Mouse (Mus musculus): Measurements from ENCODE around the gene Car8. TPM values are rescaled to one million over a fixed set of nuclear protein-coding genes. Genes with fewer than 3 reads are reported as not detected.

Gene Car8
- total and polyA plus RNA-seq, 3 experiments = 0.31 TPM; not detected in 1

DNA sequence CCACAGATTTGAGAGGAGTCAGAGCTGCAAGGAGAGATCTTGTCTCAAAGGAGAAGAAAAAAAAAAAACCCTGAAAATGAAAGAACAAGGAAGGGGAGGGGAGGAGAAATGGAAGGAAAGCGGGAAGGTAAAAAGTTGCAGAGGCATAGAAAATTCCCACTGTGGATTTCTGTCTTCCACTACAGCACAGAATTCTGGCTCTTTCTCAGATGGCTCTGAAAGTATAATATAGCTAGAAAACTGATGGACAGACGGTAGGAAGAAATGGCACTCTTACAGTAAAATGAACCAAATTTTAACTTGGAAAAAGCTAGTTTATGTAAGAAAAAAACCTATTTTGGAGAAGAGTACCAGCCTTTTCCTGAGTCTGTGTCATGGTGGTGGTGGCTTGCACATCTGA, 39.3 kb upstream of the Car8 start:
- Histone ChIP-seq H3K36me3 (ENCODE audit: control insufficient read depth in 1 of 2, insufficient read depth in 2 of 2, low read length in 2 of 2) (no peaks in the 10 kb centered on the region), H3K4me3 (ENCODE audit: control insufficient read depth in 1 of 2, insufficient read depth in 1 of 2, low read depth in 2 of 2, low read length in 2 of 2) (no peak overlapping the region), H3K79me2 (ENCODE audit: control insufficient read depth, insufficient read depth, low read length, poor library complexity) (no peaks in the 10 kb centered on the region), H3K27me3 (ENCODE audit: control insufficient read depth in 1 of 2, insufficient read depth in 2 of 2, low read length in 2 of 2) (no peaks in the 10 kb centered on the region), H3K4me1 (ENCODE audit: control insufficient read depth in 1 of 2, insufficient read depth in 2 of 2, low read length in 2 of 2) (no peaks in the 10 kb centered on the region), H3K9ac (ENCODE audit: control insufficient read depth, low read depth, low read length, poor library complexity, severe bottlenecking) (no peak overlapping the region), H3K27ac (ENCODE audit: control insufficient read depth, low read depth, low read length) (no peak overlapping the region), H3K9me3 (replicated peaks; ENCODE audit: insufficient read depth, low read length) (no peaks in the 10 kb centered on the region)
- no peak for DNase-seq (ENCODE audit: low read depth, low spot score)
- no peak for TF ChIP-seq MAZ (IDR thresholded peaks at IDR 0.05; ENCODE audit: low read depth, low read length)
- no peak for TF ChIP-seq POLR2A (IDR thresholded peaks at IDR 0.05; ENCODE audit: control insufficient read depth in 1 of 2, insufficient read depth in 1 of 2, low read depth in 1 of 2, low read length in 2 of 2, poor library complexity in 1 of 2)
- no peak for TF ChIP-seq MXI1 (IDR thresholded peaks at IDR 0.05; ENCODE audit: low read depth, low read length)

DNA sequence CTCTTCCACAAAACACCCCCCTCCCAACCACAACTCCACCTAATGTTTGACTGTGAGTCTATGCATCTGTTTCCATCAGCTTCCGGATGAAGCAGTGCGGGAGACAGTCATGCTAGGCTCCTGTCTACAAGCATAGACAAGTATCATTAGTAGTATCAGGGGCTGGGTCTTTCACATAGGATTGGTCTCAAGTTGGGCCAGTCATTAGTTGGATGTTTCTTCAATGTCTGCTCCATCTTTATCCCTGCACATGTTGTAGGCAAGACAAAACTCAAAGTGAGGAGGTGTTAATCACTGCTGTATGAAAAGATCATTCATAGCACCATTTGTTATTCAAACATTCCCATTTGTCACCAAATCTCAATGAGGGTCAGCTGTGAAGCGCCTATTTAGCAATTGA, 11.0 kb upstream of the Car8 start:
- Histone ChIP-seq H3K4me3 (ENCODE audit: control insufficient read depth in 1 of 2, insufficient read depth in 1 of 2, low read depth in 2 of 2, low read length in 2 of 2) (no peak overlapping the region), H3K36me3 (ENCODE audit: control insufficient read depth in 1 of 2, insufficient read depth in 2 of 2, low read length in 2 of 2) (no peaks in the 10 kb centered on the region), H3K9ac (ENCODE audit: control insufficient read depth, low read depth, low read length, poor library complexity, severe bottlenecking) (no peak overlapping the region), H3K4me1 (ENCODE audit: control insufficient read depth in 1 of 2, insufficient read depth in 2 of 2, low read length in 2 of 2) (no peaks in the 10 kb centered on the region), H3K79me2 (ENCODE audit: control insufficient read depth, insufficient read depth, low read length, poor library complexity) (no peaks in the 10 kb centered on the region), H3K27me3 (ENCODE audit: control insufficient read depth in 1 of 2, insufficient read depth in 2 of 2, low read length in 2 of 2) (no peaks in the 10 kb centered on the region), H3K9me3 (replicated peaks; ENCODE audit: insufficient read depth, low read length) (no peaks in the 10 kb centered on the region), H3K27ac (ENCODE audit: control insufficient read depth, low read depth, low read length) (no peak overlapping the region)
- TF ChIP-seq KAT2A (conservative IDR thresholded peaks at IDR 0.05; ENCODE audit: low read depth, low read length) (no peak), CHD1 (IDR thresholded peaks at IDR 0.05; ENCODE audit: low read depth, low read length) (no peak), MEF2A (IDR thresholded peaks at IDR 0.05; ENCODE audit: extremely low read depth, insufficient replicate concordance, low read depth, low read length, poor library complexity, severe bottlenecking) (no peak), HCFC1 (IDR thresholded peaks at IDR 0.05; ENCODE audit: low read depth, low read length) (no peak), ZKSCAN1 (IDR thresholded peaks at IDR 0.05; ENCODE audit: low read depth, low read length) (no peak), BHLHE40 (IDR thresholded peaks at IDR 0.05; ENCODE audit: borderline replicate concordance, low read depth, low read length) (no peak), RAD21 (IDR thresholded peaks at IDR 0.05; ENCODE audit: low read depth, low read length) (no peak), GATA1 (IDR thresholded peaks at IDR 0.05; ENCODE audit: low read depth, low read length) (no peak), POLR2AphosphoS5 (IDR thresholded peaks at IDR 0.05; ENCODE audit: borderline replicate concordance, low read depth, low read length) (no peak), MAX (IDR thresholded peaks at IDR 0.05; ENCODE audit: low read length) (no peak), NRF1 (IDR thresholded peaks at IDR 0.05; ENCODE audit: insufficient read depth, low read depth, low read length, poor library complexity, severe bottlenecking) (no peak), UBTF (IDR thresholded peaks at IDR 0.05; ENCODE audit: borderline replicate concordance, insufficient read depth, low read depth, low read length) (no peak)
- DNase-seq (ENCODE audit: low read depth, low spot score) = no peak

Measured in MEL (cell line).